Mouse (Mus musculus) hindbrain, embryonic 11.5 days (tissue): ENCODE measurements around the gene Dcp1b. TPM values are rescaled to one million over a fixed set of nuclear protein-coding genes. Genes with fewer than 3 reads are reported as not detected.

ENCODE experiments used
- ATAC-seq: fragments of 200-750 bp; cut with Nextera tagmentation; 2 replicates; pipeline ENCODE4 v1.8.0; 2017; ENCODE audit warnings: mild to moderate bottlenecking, moderate TSS enrichment, moderate library complexity; ENCODE audit not compliant: low FRiP score
- DNase-seq: peaks from one replicate; pipeline ENCODE4 v3.0.0-alpha.2; 2015; ENCODE audit warnings: low spot score
- H3K27ac ChIP-seq: fragments of 300-500 bp; sonication (generic); 2 replicates; pipeline ENCODE4 v1.5.1; 2014; ENCODE audit warnings: mild to moderate bottlenecking, low read depth, low read length
- H3K27me3 ChIP-seq: fragments of 300-500 bp; sonication (generic); 2 replicates; pipeline ENCODE4 v1.6.1; 2014; ENCODE audit warnings: mild to moderate bottlenecking, low read length, moderate library complexity, mixed read lengths; ENCODE audit not compliant: control insufficient read depth, insufficient read depth
- H3K36me3 ChIP-seq: fragments of 300-500 bp; sonication (generic); 2 replicates; pipeline ENCODE4 v1.6.1; 2014; ENCODE audit warnings: mild to moderate bottlenecking, low read length, moderate library complexity, mixed read lengths; ENCODE audit not compliant: control insufficient read depth, insufficient read depth
- H3K4me1 ChIP-seq: fragments of 300-500 bp; sonication (generic); replicated peaks from 2 replicates; pipeline ENCODE4 v1.6.1; 2014; ENCODE audit warnings: low read length, mixed read lengths; ENCODE audit not compliant: control insufficient read depth, insufficient read depth
- H3K4me2 ChIP-seq: fragments of 300-500 bp; sonication (generic); replicated peaks from 2 replicates; pipeline ENCODE4 v1.6.1; 2014; ENCODE audit warnings: mild to moderate bottlenecking, low read depth, low read length
- H3K4me3 ChIP-seq: fragments of 300-500 bp; sonication (generic); 2 replicates; pipeline ENCODE4 v1.5.1; 2014; ENCODE audit warnings: low read depth, low read length
- H3K9ac ChIP-seq: fragments of 300-500 bp; sonication (generic); 2 replicates; pipeline ENCODE4 v1.6.1; 2014; ENCODE audit warnings: low read depth, low read length
- H3K9me3 ChIP-seq: fragments of 300-500 bp; sonication (generic); 2 replicates; pipeline ENCODE4 v1.6.1; 2016; ENCODE audit warnings: low read length; ENCODE audit not compliant: control insufficient read depth
- WGBS: fragments of 180-500 bp; shearing (Covaris S2); extraction: QIAGEN DNeasy Blood & Tissue Kit; methylation state at CpG from one replicate; pipeline ENCODE4 v1.1.7; 2014; 5-methylcytosine and 5-hydroxymethylcytosine counted together
- polyA plus RNA-seq: library from polyadenylated mRNA; unstranded; fragments of >200 nt; fragmentation: Nextera tagmentation; extraction: Ambion mirVana; gene quantifications from 2 replicates; pipeline ENCODE4 v1.2.1, GENCODE M21; 2014

Dcp1b gene
- polyA plus RNA-seq, 1 experiment from 2014 or later: 10.9 TPM

DNA sequence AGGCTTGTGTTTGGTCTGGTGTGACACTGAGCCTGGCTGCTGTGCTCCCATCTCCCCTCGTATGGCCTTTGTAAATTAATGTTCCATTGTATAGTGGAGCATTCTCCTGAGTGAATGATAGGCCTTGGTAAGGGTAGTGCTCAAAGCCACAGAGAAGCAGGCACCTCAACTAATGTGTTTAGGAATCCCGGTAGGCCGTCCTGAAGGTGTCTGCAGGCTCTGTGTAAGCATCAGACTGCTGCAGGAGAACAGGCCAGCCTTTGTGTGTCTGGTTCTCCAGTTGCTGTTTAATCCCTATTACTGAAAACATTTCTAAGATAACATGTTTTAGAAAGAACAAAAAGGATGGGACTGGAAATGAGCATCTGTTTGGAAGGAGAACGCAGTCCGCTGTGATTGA is 43.5 kb downstream of the Dcp1b start:
- ATAC-seq (no peak), DNase-seq (no peak)
- Histone ChIP-seq H3K4me3 (no peak overlapping the region), H3K9me3 (no peaks in the 10 kb centered on the region), H3K27me3 (no peaks in the 10 kb centered on the region), H3K36me3 (0 out of 2 replicates have a peak, but pooled peaks cover 2% of the 10 kb centered on the region), H3K9ac (no peak overlapping the region), H3K4me2 (no peak overlapping the region), H3K27ac (no peak overlapping the region), H3K4me1 (no peaks in the 10 kb centered on the region)
- WGBS: 87% methylated on average over 5 of the region's 5 CpGs

DNA sequence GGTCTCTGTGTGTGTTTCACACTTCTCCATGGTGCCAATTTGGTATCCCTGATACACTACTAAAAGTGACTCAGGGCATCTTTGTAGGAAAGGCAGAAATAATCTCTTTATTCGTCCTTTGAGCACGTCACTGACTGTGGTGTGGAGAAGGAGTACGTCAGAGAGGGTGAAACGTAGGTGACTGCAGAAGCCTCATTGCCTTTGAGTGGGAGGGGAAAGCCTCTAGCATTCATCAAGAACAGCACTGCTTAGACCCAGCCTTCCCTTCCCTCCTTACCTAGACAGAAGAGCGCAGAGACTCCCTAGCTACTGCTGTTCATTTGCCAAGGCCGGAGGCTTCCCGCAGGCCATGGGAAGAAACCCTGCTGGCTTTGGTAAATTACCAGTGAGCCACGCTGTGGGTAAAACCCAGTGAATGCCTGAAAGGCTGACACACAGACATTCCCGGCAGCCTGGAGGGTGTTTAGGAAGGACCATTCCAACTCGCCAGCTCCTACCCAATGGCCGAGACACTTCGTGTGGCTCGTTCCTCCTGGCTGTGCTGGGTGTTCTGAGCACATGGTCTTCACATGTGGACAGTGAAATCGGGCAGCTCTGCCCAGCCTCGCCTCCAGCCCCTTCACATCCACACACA is 44.3 kb downstream of the Dcp1b start:
- no peak overlapping the region for H3K9ac ChIP-seq
- H3K9me3 ChIP-seq: no peaks in the 10 kb centered on the region
- no peaks in the 10 kb centered on the region for H3K27me3 ChIP-seq
- DNase-seq: no peak
- H3K4me1 ChIP-seq: no peaks in the 10 kb centered on the region
- H3K4me2 ChIP-seq: no peak overlapping the region
- WGBS: 78% methylated on average over 15 of the region's 15 CpGs
- ATAC-seq: no peak
- H3K4me3 ChIP-seq: no peak overlapping the region
- H3K36me3 ChIP-seq: 0 out of 2 replicates have a peak, but pooled peaks cover 2% of the 10 kb centered on the region
- H3K27ac ChIP-seq: no peak overlapping the region

- H3K9me3 ChIP-seq: no peaks in the 10 kb centered on the region
- H3K9ac ChIP-seq: no peak overlapping the region
- H3K27me3 ChIP-seq: no peaks in the 10 kb centered on the region
- 0 out of 2 replicates have a peak, but pooled peaks cover 2% of the 10 kb centered on the region for H3K36me3 ChIP-seq
- WGBS: 52% methylated on average over 10 of the region's 10 CpGs
- H3K4me3 ChIP-seq: no peak overlapping the region
- DNase-seq: peak; percentile 82
- H3K4me1 ChIP-seq: 0 out of 2 replicates have a peak, but pooled peaks cover 3% of the 10 kb centered on the region
- H3K27ac ChIP-seq: no peak overlapping the region
- ATAC-seq: 0 out of 2 replicates have a peak, but pooled peaks have one; percentile 27
- H3K4me2 ChIP-seq: no peak overlapping the region
Observed at GRCm38 (mm10) chr6:119220297-119220696, 45.2 kb downstream of the Dcp1b start.

DNA sequence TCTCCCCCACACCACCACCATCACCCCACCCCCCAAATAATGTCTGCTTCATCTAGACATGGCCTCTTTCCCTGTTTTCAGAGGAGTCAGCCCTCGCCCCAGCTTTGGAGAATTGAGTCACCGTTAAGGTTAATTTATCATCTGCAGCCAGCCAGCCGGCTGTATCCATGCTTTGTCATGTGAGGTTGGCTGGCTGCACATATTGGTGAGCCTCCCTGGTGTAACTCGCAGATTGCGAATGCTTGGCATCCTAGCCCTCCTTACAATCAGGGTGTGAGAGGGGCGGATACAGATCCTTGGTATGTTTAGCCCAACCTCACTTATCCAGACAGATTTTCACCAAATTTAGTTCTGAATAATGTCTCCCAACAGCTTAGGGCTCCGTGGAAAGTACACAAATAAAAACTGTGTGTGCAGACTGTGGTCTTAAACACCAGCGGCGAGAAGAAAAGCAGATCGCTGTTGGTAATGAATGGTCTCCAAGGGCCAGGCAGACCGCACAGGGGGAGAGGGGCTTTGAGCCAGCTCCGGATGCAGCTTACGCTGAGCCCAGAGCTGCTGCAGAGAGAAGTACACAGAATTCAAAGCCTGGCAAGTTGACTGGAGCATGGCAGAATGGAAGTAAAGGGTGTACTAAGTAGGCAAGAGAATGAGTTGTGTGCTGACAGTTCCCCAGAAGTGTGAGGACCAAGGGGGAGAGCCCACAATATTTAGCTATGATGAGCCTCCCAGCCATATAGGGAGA is 49.6 kb downstream of the Dcp1b start:
- 74% methylated on average over 13 of the region's 13 CpGs for WGBS
- 0 out of 2 replicates have a peak, but pooled peaks cover 2% of the 10 kb centered on the region for H3K36me3 ChIP-seq
- H3K27me3 ChIP-seq: no peaks in the 10 kb centered on the region
- H3K9ac ChIP-seq: no peak overlapping the region
- H3K4me2 ChIP-seq: no peak overlapping the region
- no peaks in the 10 kb centered on the region for H3K9me3 ChIP-seq
- ATAC-seq (no peak), DNase-seq (no peak)
- no peak overlapping the region for H3K27ac ChIP-seq
- H3K4me3 ChIP-seq: no peak overlapping the region
- H3K4me1 ChIP-seq: 0 out of 2 replicates have a peak, but pooled peaks cover 3% of the 10 kb centered on the region

DNA sequence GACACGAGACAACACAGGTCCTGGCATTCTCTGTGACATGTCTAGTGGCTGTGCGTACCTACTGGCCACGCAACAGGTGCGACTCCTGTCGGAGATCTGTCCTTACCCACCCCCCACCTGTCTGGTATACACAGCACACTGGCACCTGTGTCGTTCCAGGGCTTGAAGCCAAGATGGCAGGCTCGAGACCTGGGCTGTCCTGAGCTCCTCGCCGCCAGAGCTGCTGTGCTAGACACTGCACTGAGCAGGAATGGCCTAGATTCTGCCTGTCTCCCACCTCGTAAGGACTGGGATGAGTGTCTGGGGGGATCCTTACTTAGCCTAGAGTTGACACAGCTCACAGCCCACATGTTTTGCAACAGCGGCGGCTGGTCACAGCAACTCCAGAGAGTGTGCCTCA is 50.2 kb downstream of the Dcp1b start:
- no peaks in the 10 kb centered on the region for H3K9me3 ChIP-seq
- H3K36me3 ChIP-seq: 0 out of 2 replicates have a peak, but pooled peaks cover 2% of the 10 kb centered on the region
- no peak overlapping the region for H3K4me2 ChIP-seq
- H3K4me3 ChIP-seq: no peak overlapping the region
- H3K27me3 ChIP-seq: no peaks in the 10 kb centered on the region
- H3K4me1 ChIP-seq: 0 out of 2 replicates have a peak, but pooled peaks cover 3% of the 10 kb centered on the region
- H3K9ac ChIP-seq: no peak overlapping the region
- DNase-seq: no peak
- no peak overlapping the region for H3K27ac ChIP-seq
- no peak for ATAC-seq
- WGBS: 86% methylated on average over 12 of the region's 12 CpGs

- Histone ChIP-seq H3K27me3 (no peaks in the 10 kb centered on the region), H3K27ac (no peak overlapping the region), H3K36me3 (0 out of 2 replicates have a peak, but pooled peaks cover 2% of the 10 kb centered on the region), H3K9ac (no peak overlapping the region), H3K4me3 (no peak overlapping the region), H3K9me3 (no peaks in the 10 kb centered on the region), H3K4me2 (no peak overlapping the region), H3K4me1 (0 out of 2 replicates have a peak, but pooled peaks cover 3% of the 10 kb centered on the region)
- DNase-seq (no peak), ATAC-seq (no peak)
- WGBS: 92% methylated on average over 6 of the region's 6 CpGs
Observed at GRCm38 (mm10) chr6:119225731-119226130, 50.7 kb downstream of the Dcp1b start.

DNA sequence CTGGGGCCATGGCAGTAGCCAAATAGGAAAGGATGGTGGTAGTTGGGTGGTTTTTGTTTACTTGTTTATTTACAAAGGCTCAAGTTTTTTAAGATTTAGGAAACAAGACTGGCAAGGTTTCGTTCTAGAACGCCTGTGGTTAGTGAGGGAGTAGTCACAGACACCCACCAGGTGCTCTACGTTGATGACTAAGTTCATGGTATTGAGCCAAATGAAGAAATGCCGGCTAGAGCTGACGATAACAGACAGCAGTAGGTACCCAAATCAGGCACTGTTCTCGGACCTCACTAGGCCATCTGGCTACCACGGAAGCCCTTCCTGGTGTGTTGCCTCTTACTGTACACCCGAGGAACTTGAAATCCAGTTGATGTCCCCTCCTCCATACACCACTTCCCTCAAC is 51.9 kb downstream of the Dcp1b start:
- Histone ChIP-seq H3K27me3 (no peaks in the 10 kb centered on the region), H3K27ac (no peak overlapping the region), H3K4me2 (no peak overlapping the region), H3K9ac (no peak overlapping the region), H3K4me3 (no peak overlapping the region), H3K9me3 (no peaks in the 10 kb centered on the region), H3K4me1 (0 out of 2 replicates have a peak, but pooled peaks cover 3% of the 10 kb centered on the region), H3K36me3 (no peaks in the 10 kb centered on the region)
- 87% methylated on average over 8 of the region's 8 CpGs for WGBS
- no peak for DNase-seq
- no peak for ATAC-seq

GRCm38 (mm10) chr6:119228861-119229603 is 54.0 kb downstream of the Dcp1b start:
- no peaks in the 10 kb centered on the region for H3K27me3 ChIP-seq
- no peak overlapping the region for H3K4me2 ChIP-seq
- no peaks in the 10 kb centered on the region for H3K36me3 ChIP-seq
- no peak overlapping the region for H3K27ac ChIP-seq
- H3K9ac ChIP-seq: no peak overlapping the region
- DNase-seq (no peak), ATAC-seq (no peak)
- no peaks in the 10 kb centered on the region for H3K9me3 ChIP-seq
- no peak overlapping the region for H3K4me3 ChIP-seq
- 0 out of 2 replicates have a peak, but pooled peaks cover 3% of the 10 kb centered on the region for H3K4me1 ChIP-seq
- WGBS: 80% methylated on average over 11 of the region's 11 CpGs
